Mouse (Mus musculus): Measurements from ENCODE around the gene Arf3. TPM values are rescaled to one million over a fixed set of nuclear protein-coding genes. Genes with fewer than 3 reads are reported as not detected.

Gene Arf3
- total RNA-seq (2023) = 100 to 1,000 TPM; 105 to 115 TPM

DNA sequence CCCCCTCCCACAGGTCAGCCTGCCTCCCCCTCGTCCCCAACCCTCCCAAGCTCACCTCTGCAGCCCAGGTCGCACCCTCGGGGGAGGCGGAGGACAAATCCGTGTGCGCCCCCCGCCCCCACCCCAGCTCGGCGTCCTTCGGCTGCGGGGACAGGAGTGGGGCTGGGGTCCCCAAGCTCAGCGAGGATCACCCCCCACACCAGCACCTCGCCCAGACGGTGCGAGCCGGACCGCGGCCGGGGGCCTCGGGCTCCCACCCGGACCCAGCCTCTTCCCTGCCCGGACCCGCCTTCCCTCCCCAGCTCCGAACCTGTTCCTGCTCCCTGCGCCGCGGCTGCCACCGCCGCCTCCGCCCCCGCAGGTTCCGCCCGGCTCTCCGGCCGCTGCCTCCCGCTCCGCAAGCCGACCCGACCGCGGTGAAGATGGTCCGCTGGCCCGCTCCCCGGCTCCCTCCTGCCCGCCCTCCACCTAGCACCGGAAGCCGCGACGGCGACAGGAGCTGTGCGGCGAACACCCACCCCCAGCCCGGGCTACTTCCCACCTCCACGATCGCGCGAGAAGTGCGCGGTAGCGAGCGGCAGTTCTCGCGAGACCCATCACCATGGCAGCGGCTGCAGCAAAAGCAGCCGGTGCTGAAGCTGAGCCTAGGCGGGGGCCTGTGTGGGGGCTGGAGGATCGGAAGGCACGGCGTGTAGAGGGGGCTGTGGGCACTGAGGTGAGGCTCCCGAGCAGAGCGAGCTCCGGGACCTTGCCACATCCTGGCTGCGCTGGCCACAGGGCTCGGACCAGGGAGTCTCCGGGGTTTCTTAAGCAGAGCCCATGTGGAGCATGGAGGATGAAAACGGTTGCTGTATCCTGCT, at the start of gene Arf3:
Arf3 (minus strand) TSS at position 545 of the 860 bp plus-strand sequence.

GRCm38 (mm10) chr15:98809390-98809789, 46.4 kb upstream of the Arf3 start, which contains the start of gene Ddn:
TSS of gene Ddn (minus strand) at chr15:98809490.

DNA sequence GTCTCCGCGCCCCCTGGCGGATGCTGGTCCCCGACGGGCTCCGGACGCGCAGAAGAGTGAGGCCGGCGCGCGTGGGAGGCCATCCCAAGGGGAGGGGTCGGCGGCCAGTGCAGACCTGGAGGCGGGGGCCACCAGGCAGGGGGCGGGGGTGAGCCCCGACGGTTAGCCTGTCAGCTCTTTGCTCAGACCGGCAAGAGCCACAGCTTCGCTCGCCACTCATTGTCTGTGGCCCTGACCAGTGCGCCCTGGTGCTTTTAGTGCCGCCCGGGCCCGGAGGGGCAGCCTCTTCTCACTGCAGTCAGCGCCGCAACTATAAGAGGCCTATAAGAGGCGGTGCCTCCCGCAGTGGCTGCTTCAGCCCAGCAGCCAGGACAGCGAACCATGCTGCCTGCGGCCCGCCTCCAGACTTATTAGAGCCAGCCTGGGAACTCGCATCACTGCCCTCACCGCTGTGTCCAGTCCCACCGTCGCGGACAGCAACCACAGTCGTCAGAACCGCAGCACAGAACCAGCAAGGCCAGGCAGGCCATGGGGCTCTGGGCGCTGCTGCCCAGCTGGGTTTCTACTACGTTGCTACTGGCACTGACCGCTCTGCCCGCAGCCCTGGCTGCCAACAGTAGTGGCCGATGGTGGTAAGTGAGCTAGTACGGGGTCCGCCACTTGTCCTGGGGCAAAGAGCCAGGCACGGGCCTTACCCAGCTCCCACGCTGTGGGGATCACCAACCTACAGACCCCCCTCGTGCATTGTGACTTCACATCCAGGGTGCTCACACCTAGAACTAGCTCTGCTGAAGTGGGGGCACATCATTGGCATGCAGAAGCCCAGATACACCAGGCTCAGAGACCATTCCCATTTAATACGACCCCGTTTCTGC, 26.9 kb upstream of the Arf3 start, which contains the start of gene Wnt1:
Wnt1 (plus strand) TSS at position 197 of the 875 bp plus-strand sequence.

DNA sequence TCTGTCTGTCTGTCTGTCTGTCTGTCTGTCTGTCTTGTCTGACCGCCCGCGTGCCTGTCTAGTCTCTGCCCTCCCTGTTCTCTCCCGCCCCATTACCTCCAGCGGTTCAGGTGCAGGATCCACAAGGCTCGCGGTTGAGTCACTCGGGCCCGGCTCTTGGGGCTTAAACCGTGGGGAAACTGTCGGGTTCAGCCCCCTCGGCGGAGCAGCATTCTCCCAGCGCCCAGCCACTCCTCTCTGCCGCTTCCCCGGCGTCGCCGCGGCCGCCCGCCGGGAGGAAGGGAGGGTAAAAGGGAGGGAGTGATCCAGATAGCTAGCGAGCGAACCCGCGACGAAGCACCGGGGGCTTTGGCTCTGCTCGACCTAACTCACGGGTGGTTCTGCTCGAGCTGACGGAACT, 14.7 kb upstream of the Arf3 start, which contains the start of gene Wnt10b:
Wnt10b (minus strand) TSS at position 389 of the 400 bp plus-strand sequence.

GRCm38 (mm10) chr15:98727443-98728321, 35.3 kb downstream of the Arf3 start, which contains the start of gene Fkbp11:
TSS of gene Fkbp11 (minus strand) at chr15:98728198.

DNA sequence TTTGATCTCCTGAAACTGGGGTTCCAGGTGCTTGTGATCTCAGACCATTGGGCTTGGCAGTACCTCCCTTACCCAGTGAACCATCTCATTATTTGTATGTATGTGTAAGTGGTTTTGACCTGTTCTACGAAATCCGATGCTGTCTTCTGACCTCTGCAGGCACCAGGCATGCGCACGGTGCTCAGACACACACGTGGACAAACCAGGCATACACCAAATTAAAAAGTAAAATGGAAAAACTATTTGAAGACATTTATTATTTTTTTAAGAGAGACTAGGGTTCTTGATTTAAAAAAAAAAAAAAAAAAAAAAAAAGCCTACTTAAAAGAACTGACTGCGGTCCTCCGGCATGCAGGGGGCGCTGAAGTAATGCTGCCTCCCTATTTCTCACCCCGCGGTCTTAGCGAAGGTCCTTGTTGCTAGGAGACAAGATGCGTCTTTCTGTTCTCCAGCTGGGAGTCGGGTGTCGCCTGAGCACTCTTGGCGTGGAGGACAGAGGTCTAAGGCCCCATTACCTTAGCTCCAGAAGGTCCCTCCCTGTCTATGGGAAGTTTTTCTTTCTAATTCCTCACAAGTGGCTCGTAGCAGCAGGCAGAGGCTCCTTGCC, 55.1 kb downstream of the Arf3 start, which contains the start of gene Ccdc65:
Ccdc65 (plus strand) TSS at position 442 of the 607 bp plus-strand sequence.

Other genes starting within 250 kb of the Arf3 start
- gene Kansl2, start 228.9 kb downstream of the Arf3 start, total RNA-seq (2023) = 10 to 100 TPM; 61.5 to 65.2 TPM
- 100 to 1,000 TPM; 123 to 126 TPM for gene Ccnt1, start 192.3 kb downstream of the Arf3 start, total RNA-seq (2023)
- not detected for gene 4930415O20Rik, start 192.2 kb downstream of the Arf3 start, total RNA-seq (2023)
- 10 to 100 TPM; 24.1 to 30.7 TPM for gene Adcy6, start 153.1 kb downstream of the Arf3 start, total RNA-seq (2023)
- under 1 TPM; 0.79 to 0.83 TPM for gene Cacnb3, start 132.4 kb downstream of the Arf3 start, total RNA-seq (2023)
- 100 to 1,000 TPM; 137 to 163 TPM for gene Ddx23, start 100.3 kb downstream of the Arf3 start, total RNA-seq (2023)
- 1 to 10 TPM in 1 of 2 experiments, under 1 TPM in 1; 0.82 to 1.3 TPM for gene Rnd1, start 85.8 kb downstream of the Arf3 start, total RNA-seq (2023)
- not detected for gene Ccdc65, start 55.0 kb downstream of the Arf3 start, total RNA-seq (2023)
- gene Fkbp11, start 35.0 kb downstream of the Arf3 start, total RNA-seq (2023) = 1 to 10 TPM; 3.7 to 5.5 TPM
- under 1 TPM; 0.21 to 0.29 TPM for gene Wnt10b, start 14.9 kb upstream of the Arf3 start, total RNA-seq (2023)
- not detected for gene Wnt1, start 26.6 kb upstream of the Arf3 start, total RNA-seq (2023)
- gene Ddn, start 46.3 kb upstream of the Arf3 start, total RNA-seq (2023) = under 1 TPM; 0.15 to 0.39 TPM
- 100 to 1,000 TPM; 118 TPM for gene Prkag1, start 68.3 kb upstream of the Arf3 start, total RNA-seq (2023)
- 100 to 1,000 TPM; 254 to 294 TPM for gene Kmt2d, start 108.0 kb upstream of the Arf3 start, total RNA-seq (2023)
- gene Rhebl1, start 131.3 kb upstream of the Arf3 start, total RNA-seq (2023) = 10 to 100 TPM; 22.4 to 23.8 TPM
- under 1 TPM in 1 of 2 experiments, not detected in 1; 0.36 TPM for gene Dhh, start 135.3 kb upstream of the Arf3 start, total RNA-seq (2023)
- 100 to 1,000 TPM; 268 to 306 TPM for gene Lmbr1l, start 155.0 kb upstream of the Arf3 start, total RNA-seq (2023)
- gene Tuba1b, start 171.4 kb upstream of the Arf3 start, total RNA-seq (2023) = 100 to 1,000 TPM; 263 to 287 TPM
- gene Gm49450, start 190.3 kb upstream of the Arf3 start, total RNA-seq (2023) = not detected
- 100 to 1,000 TPM; 188 to 202 TPM for gene Tuba1a, start 190.5 kb upstream of the Arf3 start, total RNA-seq (2023)

All from T-cell, adult 66 days (primary cell).